Mouse (Mus musculus) midbrain, embryonic 14.5 days (tissue): ENCODE data around the gene 6430550D23Rik. TPM values are rescaled to one million over a fixed set of nuclear protein-coding genes. Genes with fewer than 3 reads are reported as not detected.
"Not testable (repeated sequence)": the region's sequence is repeated elsewhere in the genome, so short reads cannot be mapped to it uniquely, and the experiment has no call there.

ENCODE experiments used
- ATAC-seq: fragments of 200-750 bp; cut with Nextera tagmentation; 2 replicates; pipeline ENCODE4 v1.8.0; 2017; ENCODE audit warnings: moderate number of reproducible peaks, moderate library complexity; ENCODE audit not compliant: low FRiP score, low TSS enrichment
- DNase-seq: peaks from one replicate; pipeline ENCODE4 v3.0.0-alpha.2; 2015
- H3K27ac ChIP-seq: fragments of 300-500 bp; sonication (generic); replicated peaks from 2 replicates; pipeline ENCODE4 v1.5.1; 2014; ENCODE audit warnings: mild to moderate bottlenecking, low read depth, low read length, moderate library complexity
- H3K27me3 ChIP-seq: fragments of 300-500 bp; sonication (generic); 2 replicates; pipeline ENCODE4 v1.6.1; 2014; ENCODE audit warnings: low read length, control low read depth, mixed read lengths; ENCODE audit not compliant: control insufficient read depth, insufficient read depth
- H3K36me3 ChIP-seq: fragments of 300-500 bp; sonication (generic); 2 replicates; pipeline ENCODE4 v1.6.1; 2014; ENCODE audit warnings: low read length, control low read depth; ENCODE audit not compliant: control insufficient read depth, insufficient read depth
- H3K4me1 ChIP-seq: fragments of 300-500 bp; sonication (generic); 2 replicates; pipeline ENCODE4 v1.6.1; 2014; ENCODE audit warnings: mild to moderate bottlenecking, antibody characterized with exemption, low read length, control low read depth; ENCODE audit not compliant: control insufficient read depth, insufficient read depth
- H3K4me2 ChIP-seq: fragments of 300-500 bp; sonication (generic); 2 replicates; pipeline ENCODE4 v1.6.1; 2014; ENCODE audit warnings: mild to moderate bottlenecking, low read length, moderate library complexity
- H3K4me3 ChIP-seq: fragments of 300-500 bp; sonication (generic); replicated peaks from 2 replicates; pipeline ENCODE4 v1.5.1; 2014; ENCODE audit warnings: low read depth, low read length
- H3K9ac ChIP-seq: fragments of 300-500 bp; sonication (generic); replicated peaks from 2 replicates; pipeline ENCODE4 v1.6.1; 2014; ENCODE audit warnings: mild to moderate bottlenecking, low read length, moderate library complexity
- H3K9me3 ChIP-seq: fragments of 300-500 bp; sonication (generic); 2 replicates; pipeline ENCODE4 v1.6.1; 2016; ENCODE audit warnings: low read length, control low read depth, mixed read lengths; ENCODE audit not compliant: control insufficient read depth
- WGBS: fragments of 180-500 bp; shearing (Covaris S2); extraction: QIAGEN DNeasy Blood & Tissue Kit; methylation state at CpG from one replicate; pipeline ENCODE4 v1.1.7; 2014; 5-methylcytosine and 5-hydroxymethylcytosine counted together
- polyA plus RNA-seq: library from polyadenylated mRNA; unstranded; fragments of >200 nt; fragmentation: Nextera tagmentation; extraction: Ambion mirVana; gene quantifications from 2 replicates; pipeline ENCODE4 v1.2.1, GENCODE M21; 2014

Gene 6430550D23Rik
- polyA plus RNA-seq, 1 experiment from 2014 or later, result 1.7 TPM

DNA sequence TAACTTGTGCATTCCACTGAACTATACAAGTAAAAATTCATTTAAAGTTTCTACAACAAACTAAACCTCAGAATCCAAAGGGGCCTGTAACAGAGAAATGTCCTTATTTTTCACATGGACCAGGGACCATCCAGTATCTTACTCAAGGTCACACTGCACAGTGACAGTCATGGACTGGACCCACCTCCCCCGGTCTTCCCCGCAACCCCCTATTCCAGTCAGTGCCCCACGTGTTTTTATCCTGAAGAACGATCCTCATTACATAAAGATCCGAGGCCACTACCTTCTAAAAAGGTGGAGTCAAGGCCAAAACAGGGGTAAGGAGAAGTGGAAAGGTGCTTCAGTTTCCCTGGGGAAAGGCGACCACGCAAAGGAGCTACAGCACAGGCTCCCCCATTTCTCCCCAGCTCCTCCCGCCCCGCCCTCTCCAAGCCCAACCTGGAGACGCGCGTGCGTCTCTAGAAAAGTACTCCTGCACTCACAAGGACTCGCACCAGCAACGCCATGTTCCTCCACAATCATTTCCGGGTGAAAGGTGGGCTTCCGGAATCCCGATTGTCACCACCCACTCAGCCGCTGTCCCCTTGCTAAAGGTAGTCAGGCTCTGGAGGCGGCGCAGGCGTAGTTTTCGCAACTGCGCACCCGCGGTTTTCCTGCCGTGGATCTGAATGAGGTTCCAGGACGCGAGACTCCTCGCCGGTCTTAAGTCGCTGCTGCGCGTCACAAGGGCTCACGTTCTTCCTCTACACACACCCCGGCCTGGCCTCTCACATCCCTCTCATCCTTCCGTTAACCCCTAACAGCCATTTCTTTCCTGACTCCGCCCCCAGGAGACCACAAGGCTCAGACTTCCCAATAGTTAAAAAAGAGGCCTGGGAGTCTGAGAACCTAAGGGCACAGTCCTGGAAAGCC, 78.0 kb downstream of the 6430550D23Rik start, which contains the start of gene Uqcc1:
TSS of gene Uqcc1 (minus strand) at position 780 of the 912 bp plus-strand sequence.
- no peaks in the 10 kb centered on the region for H3K9me3 ChIP-seq
- peak; percentile 98 for DNase-seq
- no peaks in the 10 kb centered on the region for H3K36me3 ChIP-seq
- H3K4me1 ChIP-seq, result peaks cover 8% of the 10 kb centered on the region
- peak within 1 kb of the TSS; percentile 81 for H3K27ac ChIP-seq
- no peaks in the 10 kb centered on the region for H3K27me3 ChIP-seq
- ATAC-seq, result peak; percentile 89
- under 1% methylated on average over 38 of the region's 38 CpGs for WGBS
- peak within 1 kb of the TSS; percentile 66 for H3K4me2 ChIP-seq
- H3K4me3 ChIP-seq, result peak within 1 kb of the TSS; percentile 50
- peak within 1 kb of the TSS; percentile 47 for H3K9ac ChIP-seq

DNA sequence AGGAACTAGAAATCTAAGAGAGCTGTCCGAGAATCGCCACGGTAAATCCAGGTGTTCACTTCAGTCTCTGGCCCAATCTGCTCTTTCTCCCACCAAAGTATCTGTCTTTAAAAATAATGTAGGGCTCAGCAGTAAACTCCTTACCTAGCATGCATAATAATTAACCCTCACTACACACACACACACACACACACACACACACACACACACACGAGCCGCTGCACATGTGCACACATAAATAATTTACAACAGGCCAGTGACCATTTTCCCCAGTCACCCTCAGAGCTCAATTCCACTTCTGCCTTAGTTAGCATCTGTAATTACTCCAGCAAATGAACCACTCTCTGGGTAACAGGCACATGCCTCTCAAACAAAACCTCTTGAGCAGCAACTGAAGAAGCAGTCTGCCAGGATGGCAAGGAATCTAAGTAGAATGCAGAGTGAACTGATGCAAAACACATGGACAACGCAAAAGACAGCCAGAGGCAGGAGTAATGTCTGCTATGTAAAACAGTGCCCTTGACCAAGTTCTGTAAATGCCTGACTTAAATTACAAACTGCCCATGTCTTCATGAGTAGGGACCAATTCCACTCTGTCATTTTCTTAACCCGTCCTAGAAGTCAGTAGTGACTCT, 78.9 kb downstream of the 6430550D23Rik start:
- DNase-seq, result no peak

DNA sequence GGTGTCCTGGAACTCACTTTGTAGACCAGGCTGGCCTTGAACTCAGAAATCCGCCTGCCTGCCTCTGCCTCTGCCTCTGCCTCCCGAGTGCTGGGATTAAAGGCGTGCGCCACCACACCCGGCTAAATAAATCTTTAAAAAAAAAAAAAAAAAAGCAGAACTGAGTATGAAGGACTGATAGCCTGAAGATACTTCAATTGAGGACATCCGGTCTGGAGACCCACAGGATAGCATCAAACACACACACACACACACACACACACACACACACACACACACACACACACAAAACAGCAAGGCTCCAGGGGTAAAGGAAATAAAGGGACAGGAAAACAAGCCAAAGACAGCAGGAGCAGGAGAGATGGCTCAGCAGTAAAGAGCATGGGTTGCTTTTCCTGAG, 82.6 kb downstream of the 6430550D23Rik start:
- not testable (repeated sequence) for H3K4me3 ChIP-seq, DNase-seq, H3K27me3 ChIP-seq, H3K4me2 ChIP-seq, H3K36me3 ChIP-seq, H3K9me3 ChIP-seq, H3K4me1 ChIP-seq, H3K9ac ChIP-seq, H3K27ac ChIP-seq, ATAC-seq
- 98% methylated on average over 6 of the region's 6 CpGs for WGBS

More for the DNA sequence above, 78.9 kb downstream of the 6430550D23Rik start:
- peaks cover 8% of the 10 kb centered on the region for H3K4me1 ChIP-seq
- ATAC-seq, result no peak
- H3K9me3 ChIP-seq, result no peaks in the 10 kb centered on the region
- H3K36me3 ChIP-seq, result no peaks in the 10 kb centered on the region
- H3K27ac ChIP-seq, result no peak overlapping the region
- H3K27me3 ChIP-seq, result no peaks in the 10 kb centered on the region
- 82% methylated on average over 7 of the region's 7 CpGs for WGBS
- H3K4me2 ChIP-seq, result peak overlapping the region; percentile 66
- H3K4me3 ChIP-seq, result peak overlapping the region; percentile 50
- no peak overlapping the region for H3K9ac ChIP-seq

Other genes with a start within 250 kb of the 6430550D23Rik start
- 17.7 and 24.6 TPM in 2 replicates for gene Mmp24, start 232.6 kb downstream of the 6430550D23Rik start, polyA plus RNA-seq
- 25.5 and 38.5 TPM in 2 replicates for gene BC029722, start 188.6 kb downstream of the 6430550D23Rik start, polyA plus RNA-seq
- gene Eif6, start 181.1 kb downstream of the 6430550D23Rik start, polyA plus RNA-seq, result 129 and 134 TPM in 2 replicates
- 0.38 and 0.41 TPM in 2 replicates for gene Fam83c, start 173.1 kb downstream of the 6430550D23Rik start, polyA plus RNA-seq
- 45.0 and 58.6 TPM in 2 replicates for gene Uqcc1, start 77.7 kb downstream of the 6430550D23Rik start, polyA plus RNA-seq
- not detected in 2 replicates for gene Gm15557, start 67.2 kb downstream of the 6430550D23Rik start, polyA plus RNA-seq
- 0.36 and 0.70 TPM in 2 replicates for gene Gdf5, start 62.6 kb downstream of the 6430550D23Rik start, polyA plus RNA-seq
- 10.6 and 12.8 TPM in 2 replicates for gene Cep250, start 51.5 kb downstream of the 6430550D23Rik start, polyA plus RNA-seq
- 379 and 435 TPM in 2 replicates for gene Ergic3, start 68 bp upstream of the 6430550D23Rik start, polyA plus RNA-seq
- 0.09 TPM in 1 of 2 replicates, not detected in the other for gene Fer1l4, start 45.0 kb upstream of the 6430550D23Rik start, polyA plus RNA-seq
- 4.7 and 6.0 TPM in 2 replicates for gene Spag4, start 57.2 kb upstream of the 6430550D23Rik start, polyA plus RNA-seq
- 21.4 and 23.2 TPM in 2 replicates for gene Cpne1, start 104.0 kb upstream of the 6430550D23Rik start, polyA plus RNA-seq
- 23.6 and 34.0 TPM in 2 replicates for gene Rbm12, start 104.0 kb upstream of the 6430550D23Rik start, polyA plus RNA-seq
- gene Gm28036, start 119.1 kb upstream of the 6430550D23Rik start, polyA plus RNA-seq, result 5.8 and 19.2 TPM in 2 replicates
- gene Romo1, start 136.1 kb upstream of the 6430550D23Rik start, polyA plus RNA-seq, result 413 and 563 TPM in 2 replicates
- 29.7 and 30.8 TPM in 2 replicates for gene Nfs1, start 136.2 kb upstream of the 6430550D23Rik start, polyA plus RNA-seq
- 484 and 514 TPM in 2 replicates for gene Rbm39, start 172.3 kb upstream of the 6430550D23Rik start, polyA plus RNA-seq
- gene Phf20, start 188.5 kb upstream of the 6430550D23Rik start, polyA plus RNA-seq, result 110 and 120 TPM in 2 replicates